Comparison of ENCODE assay signal across 26 mouse cellular contexts in genomic region chr10:52545566-52545965, GRCm38 (mm10).
DNase-seq lines count a peak whose midpoint lies in the region; ATAC-seq and TF ChIP-seq lines count a peak whose summit lies in the region.
"Had no signal": no experiment of that assay in that cellular context is flagged by ENCODE, and none has a peak within 500 bp of the region (broad histone marks: within the 10 kb centered on the region; RNA-seq: fewer than 3 reads in every experiment).

No protein-coding gene starts in this region.

- H3K9ac ChIP-seq in midbrain, embryonic 11.5 days (ENCODE audit: low read length): no peak overlapping the region
- H3K9ac ChIP-seq: embryonic facial prominence, embryonic 12.5 days; forebrain, embryonic 13.5 days; forebrain, embryonic 15.5 days; forebrain, postnatal 0 days had no signal

- no peaks in the 10 kb centered on the region for H3K27me3 ChIP-seq in testis, adult 2 months (ENCODE audit: control insufficient read depth, insufficient read depth, low read length)
- no peaks in the 10 kb centered on the region for H3K27me3 ChIP-seq in midbrain, embryonic 11.5 days (ENCODE audit: control insufficient read depth, insufficient read depth, low read length)
- H3K27me3 ChIP-seq: CH12.LX; embryonic facial prominence, embryonic 12.5 days; forebrain, embryonic 13.5 days; forebrain, embryonic 15.5 days; Patski had no signal

- peak; percentile 27; the same call in 1 of the 2 replicates for TF ChIP-seq POLR2A in testis, adult 2 months (IDR thresholded peaks at IDR 0.05; ENCODE audit: control insufficient read depth, low read depth, low read length)

- no peak overlapping the region for H3K27ac ChIP-seq in testis, adult 2 months (ENCODE audit: control insufficient read depth, insufficient read depth, low read depth, low read length)
- no peak overlapping the region for H3K27ac ChIP-seq in midbrain, embryonic 11.5 days (ENCODE audit: low read depth, low read length)
- H3K27ac ChIP-seq: embryonic facial prominence, embryonic 10.5 days; embryonic facial prominence, embryonic 12.5 days; forebrain, embryonic 13.5 days; forebrain, embryonic 15.5 days had no signal

- H3K4me3 ChIP-seq in testis, adult 2 months (ENCODE audit: control insufficient read depth, low read depth, low read length): peak overlapping the region; percentile 73
- no peak overlapping the region for H3K4me3 ChIP-seq in midbrain, embryonic 11.5 days (ENCODE audit: low read depth, low read length)
- H3K4me3 ChIP-seq: embryonic facial prominence, embryonic 10.5 days; embryonic facial prominence, embryonic 12.5 days; forebrain, embryonic 13.5 days; forebrain, embryonic 15.5 days had no signal

- H3K4me2 ChIP-seq in midbrain, embryonic 11.5 days: no peak overlapping the region
- H3K4me2 ChIP-seq: embryonic facial prominence, embryonic 12.5 days; forebrain, embryonic 13.5 days; forebrain, embryonic 15.5 days had no signal

- WGBS in midbrain, embryonic 11.5 days: 92% methylated on average over 28 of the region's 28 CpGs

- H3K36me3 ChIP-seq in testis, adult 2 months (ENCODE audit: control insufficient read depth, insufficient read depth, low read length): no peaks in the 10 kb centered on the region
- H3K36me3 ChIP-seq in midbrain, embryonic 11.5 days (ENCODE audit: control insufficient read depth, insufficient read depth, low read length): no peaks in the 10 kb centered on the region
- H3K36me3 ChIP-seq: embryonic facial prominence, embryonic 10.5 days; embryonic facial prominence, embryonic 12.5 days; forebrain, embryonic 15.5 days; G1E had no signal

- no peak for DNase-seq in testis, postnatal 10 days (ENCODE audit: low spot score)
- DNase-seq in ES-CJ7 (ENCODE audit: low read depth, low spot score) (peak; percentile 63), R1 (ENCODE audit: low read depth, low spot score) (peak; percentile 68)
- DNase-seq in testis, postnatal 14 days (ENCODE audit: low spot score): peak; percentile 14
- DNase-seq in midbrain, embryonic 11.5 days (ENCODE audit: low spot score, missing footprints): no peak
- no peak for DNase-seq in frontal cortex, postnatal 25 days (ENCODE audit: low spot score in 2 of 2)
- DNase-seq in layer of hippocampus, postnatal 25 days (ENCODE audit: extremely low spot score in 1 of 2, low spot score in 1 of 2): no peak
- DNase-seq: adrenal gland, adult 8-10 months; adrenal gland, postnatal 14 days; B cell, adult 2 months; cerebellum, adult 11-12 months; cerebellum, adult 2 months; cerebellum, adult 9-10 months; cerebellum, postnatal 10 days; cerebellum, postnatal 25 days; forebrain, postnatal 0 days had no signal

- TF ChIP-seq CTCF in testis, adult 2 months (IDR thresholded peaks at IDR 0.05; ENCODE audit: control insufficient read depth, insufficient read depth, insufficient replicate concordance, low read depth, low read length): no peak

- H3K9me3 ChIP-seq in midbrain, embryonic 11.5 days (ENCODE audit: control insufficient read depth, low read length): no peaks in the 10 kb centered on the region
- H3K9me3 ChIP-seq: forebrain, embryonic 13.5 days; forebrain, embryonic 15.5 days; G1E had no signal

- no peaks in the 10 kb centered on the region for H3K4me1 ChIP-seq in testis, adult 2 months (ENCODE audit: control insufficient read depth, insufficient read depth, low read length)
- H3K4me1 ChIP-seq in midbrain, embryonic 11.5 days (ENCODE audit: control insufficient read depth, insufficient read depth, low read length): no peaks in the 10 kb centered on the region
- H3K4me1 ChIP-seq: embryonic facial prominence, embryonic 10.5 days; embryonic facial prominence, embryonic 12.5 days; forebrain, embryonic 13.5 days; forebrain, embryonic 15.5 days had no signal

- ATAC-seq in midbrain, embryonic 11.5 days (ENCODE audit: low FRiP score): no peak
- ATAC-seq: activated CD4-positive, CD25-positive, alpha-beta regulatory T cell, adult 4 months; CD4-positive, CD25-positive, alpha-beta regulatory T cell, adult 4 months; forebrain, embryonic 13.5 days; forebrain, embryonic 15.5 days; forebrain, postnatal 0 days; Patski had no signal

Comparison
In these comparisons a context has a peak if more than half of its experiments do, and no peak if none do; other contexts are left out.
1. DNase-seq: peak in ES-CJ7 (single experiment), R1 (single experiment) and testis, postnatal 14 days (single experiment); none in testis, postnatal 10 days (single experiment), midbrain, embryonic 11.5 days (single experiment), frontal cortex, postnatal 25 days (0 of 2) and layer of hippocampus, postnatal 25 days (0 of 2).